Mouse (Mus musculus) ZHBTc4 (cell line): ENCODE results near the gene Rassf3.
A peak's percentile ranks its signal among the peaks of the same experiment; 100 is the strongest.

ENCODE experiments used
- DNase-seq: peaks from one replicate; pipeline ENCODE4 v3.0.0-alpha.2; 2011; ENCODE audit warnings: low read depth, low spot score

Gene Rassf3

GRCm38 (mm10) chr10:121476190-121476967 is at the start of gene Rassf3:
Gene Rassf3, minus strand, starts transcription at chr10:121476347.
- peak; percentile 97 for DNase-seq

GRCm38 (mm10) chr10:121520923-121521585 is 44.9 kb upstream of the Rassf3 start:
- DNase-seq, result no peak

GRCm38 (mm10) chr10:121519710-121520109 is 43.6 kb upstream of the Rassf3 start:
- DNase-seq, result no peak

GRCm38 (mm10) chr10:121516008-121516600 is 40.0 kb upstream of the Rassf3 start:
- peak; percentile 85 for DNase-seq

GRCm38 (mm10) chr10:121509751-121510643 is 33.9 kb upstream of the Rassf3 start:
- DNase-seq, result peak; percentile 63

- DNase-seq, result no peak
Observed at GRCm38 (mm10) chr10:121507755-121508544, 31.8 kb upstream of the Rassf3 start.

- DNase-seq, result peak; percentile 91
Observed at GRCm38 (mm10) chr10:121506731-121507583, 30.8 kb upstream of the Rassf3 start.

GRCm38 (mm10) chr10:121505929-121506328 is 29.8 kb upstream of the Rassf3 start:
- DNase-seq, result no peak

GRCm38 (mm10) chr10:121504973-121505911 is 29.1 kb upstream of the Rassf3 start:
- peak; percentile 82 for DNase-seq

- DNase-seq, result peak; percentile 92
Observed at GRCm38 (mm10) chr10:121501160-121501559, 25.0 kb upstream of the Rassf3 start.

GRCm38 (mm10) chr10:121500034-121500433 is 23.9 kb upstream of the Rassf3 start:
- DNase-seq, result no peak

- DNase-seq, result no peak
Observed at GRCm38 (mm10) chr10:121499063-121499462, 22.9 kb upstream of the Rassf3 start.

- DNase-seq, result no peak
Observed at GRCm38 (mm10) chr10:121498481-121498904, 22.3 kb upstream of the Rassf3 start.

- no peak for DNase-seq
Observed at GRCm38 (mm10) chr10:121497968-121498367, 21.8 kb upstream of the Rassf3 start.

GRCm38 (mm10) chr10:121496616-121497015 is 20.5 kb upstream of the Rassf3 start:
- DNase-seq, result no peak

- DNase-seq, result no peak
Observed at GRCm38 (mm10) chr10:121494163-121494425, 17.9 kb upstream of the Rassf3 start.

GRCm38 (mm10) chr10:121493374-121494162 is 17.4 kb upstream of the Rassf3 start:
- DNase-seq, result no peak
